Mouse (Mus musculus) adrenal gland, postnatal 25 days (tissue): ENCODE measurements around the gene Il9. TPM values are rescaled to one million over a fixed set of nuclear protein-coding genes. Genes with fewer than 3 reads are reported as not detected.

Source experiments
- DNase-seq: peaks from one replicate; pipeline ENCODE4 v3.0.0; 2021; ENCODE audit warnings: mixed read lengths
- total RNA-seq: library from RNA; stranded (reverse); gene quantifications from 2 replicates; pipeline ENCODE4 v1.2.3, GENCODE M21; 2021

The Il9 gene
- total RNA-seq, 1 experiment from 2014 or later, result not detected

DNA sequence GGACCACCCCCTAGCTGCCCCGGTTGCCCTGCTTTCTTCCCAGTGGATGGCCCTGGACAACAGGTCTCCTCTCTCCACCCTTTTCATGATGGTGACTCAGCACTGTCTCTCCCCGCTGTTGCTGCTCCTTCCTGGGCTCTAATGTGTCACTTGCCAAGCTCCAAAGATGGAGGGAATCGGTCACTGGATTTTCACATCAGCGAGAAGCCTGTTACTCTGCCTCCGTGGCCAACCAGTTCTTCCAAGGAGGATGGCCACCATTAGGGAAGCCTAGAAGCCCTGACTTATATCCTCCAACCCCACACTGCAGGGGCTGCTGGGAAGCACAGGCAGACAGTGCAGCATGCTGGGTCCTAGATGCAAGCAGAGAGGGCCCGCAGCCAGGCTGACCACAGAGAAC, 10.8 kb downstream of the Il9 start:
- DNase-seq, result no peak

DNA sequence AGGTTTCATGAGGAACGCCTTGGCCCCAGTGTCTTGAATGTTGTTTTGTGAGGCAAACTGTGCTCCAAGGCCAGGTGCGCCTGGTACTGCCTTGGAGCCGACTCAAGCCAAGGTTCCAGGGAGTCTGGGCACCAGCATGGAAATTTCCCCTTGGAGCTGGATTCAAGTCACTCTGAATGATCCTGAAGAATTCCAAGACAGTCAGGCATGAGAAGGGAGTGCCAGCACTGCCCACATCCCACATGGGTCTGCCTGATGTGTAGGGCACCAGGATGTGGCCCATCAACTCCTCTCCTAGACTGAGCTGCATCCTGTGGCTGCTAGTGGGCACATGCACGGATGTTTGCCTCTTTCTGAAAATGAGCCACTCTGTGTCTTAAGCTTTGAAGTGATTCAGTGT, 13.5 kb downstream of the Il9 start:
- no peak for DNase-seq

DNA sequence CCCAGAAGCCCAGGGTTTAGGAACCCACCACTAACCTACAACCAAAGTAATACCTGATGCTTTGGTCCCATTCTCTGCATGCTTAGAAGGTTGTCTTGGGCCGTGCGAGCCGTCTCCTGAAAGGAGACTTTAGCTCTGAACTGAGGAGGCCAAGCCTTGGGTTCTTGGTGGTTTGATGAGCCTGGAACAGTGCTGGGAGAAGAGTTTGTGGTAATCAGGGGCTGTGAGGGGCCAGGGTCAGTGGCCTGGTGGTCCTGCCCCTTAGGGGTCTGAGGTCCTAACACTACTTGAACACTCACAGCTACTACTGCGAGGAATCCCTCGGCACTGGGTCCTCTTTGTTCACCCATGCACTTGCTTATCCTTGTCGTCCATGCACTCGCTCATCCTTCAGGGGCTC, 14.3 kb downstream of the Il9 start:
- DNase-seq, result no peak

DNA sequence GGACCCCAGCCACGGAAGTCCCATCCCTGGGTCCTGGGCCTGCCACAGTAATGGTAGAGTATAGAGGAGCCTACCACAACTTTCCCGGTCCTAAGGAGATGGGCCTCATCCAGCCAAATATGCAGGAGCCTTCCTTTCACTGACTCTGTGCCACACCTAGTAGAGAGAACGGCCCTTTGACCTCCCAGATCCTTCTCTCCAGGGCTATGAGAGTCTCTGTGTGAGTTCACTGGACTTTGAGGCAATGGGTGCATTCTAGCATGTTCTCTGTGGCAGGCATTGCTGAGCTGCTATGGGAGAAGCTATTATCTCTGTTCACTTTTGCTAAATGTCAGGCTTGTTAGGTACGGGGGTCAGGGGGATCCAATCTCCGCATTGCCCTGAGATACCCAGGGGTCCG, 18.3 kb downstream of the Il9 start:
- DNase-seq, result no peak

DNA sequence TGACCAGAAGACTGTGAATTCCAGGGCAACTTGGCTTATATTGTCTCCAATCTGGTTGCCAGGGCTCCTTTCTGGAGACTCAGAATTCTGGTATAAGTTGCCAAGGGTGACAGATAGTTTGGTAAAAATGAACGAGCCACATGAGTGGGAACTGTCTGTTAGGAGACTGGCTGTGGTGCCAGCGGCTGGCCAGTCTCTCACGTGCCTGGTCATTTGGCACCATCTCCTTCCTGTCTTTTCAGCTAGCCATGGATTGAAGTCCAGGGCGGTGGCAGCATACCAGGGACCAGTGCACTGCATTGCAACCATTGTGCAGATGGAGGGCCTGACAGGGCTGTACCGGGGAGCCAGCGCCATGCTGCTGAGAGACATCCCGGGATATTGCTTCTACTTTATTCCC, 18.8 kb downstream of the Il9 start:
- no peak for DNase-seq

DNA sequence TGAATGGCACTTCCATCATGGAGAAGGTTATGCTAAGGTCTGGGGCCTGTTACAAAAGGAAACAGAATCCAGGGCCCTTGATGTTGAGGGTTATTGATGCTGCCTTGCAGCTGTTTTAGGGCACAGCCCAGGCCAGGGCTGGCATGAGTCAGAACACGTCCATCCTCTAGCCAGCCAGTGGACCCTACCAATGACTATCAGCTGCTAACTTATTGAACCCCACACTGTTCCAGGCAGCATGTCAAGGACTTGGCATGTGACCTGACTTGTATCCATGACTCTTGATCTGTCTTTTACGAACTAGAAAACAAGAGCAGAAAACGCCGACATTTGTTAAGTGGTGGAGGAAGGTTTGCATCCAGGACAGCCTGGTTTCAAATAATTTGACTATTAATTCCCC, 19.3 kb downstream of the Il9 start:
- no peak for DNase-seq

DNA sequence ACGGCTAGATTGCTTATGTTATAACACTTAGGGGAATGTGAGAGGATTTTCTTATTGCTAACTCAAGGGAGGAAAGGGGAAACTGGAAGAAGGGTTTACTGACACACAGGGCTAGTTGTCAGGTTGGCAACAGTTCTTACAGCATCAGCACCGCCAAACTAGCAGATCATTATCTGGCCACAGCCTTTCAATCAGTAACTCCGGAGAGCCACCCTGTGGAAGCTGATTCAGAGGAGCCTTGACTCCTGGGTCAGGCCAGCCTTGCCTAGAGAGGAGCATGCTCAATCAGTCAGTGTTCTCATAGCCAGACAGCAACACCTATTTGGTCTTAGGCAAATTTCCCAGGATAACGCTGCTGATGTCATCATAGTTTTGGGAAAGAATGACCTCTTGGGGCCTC, 20.6 kb downstream of the Il9 start:
- no peak for DNase-seq

DNA sequence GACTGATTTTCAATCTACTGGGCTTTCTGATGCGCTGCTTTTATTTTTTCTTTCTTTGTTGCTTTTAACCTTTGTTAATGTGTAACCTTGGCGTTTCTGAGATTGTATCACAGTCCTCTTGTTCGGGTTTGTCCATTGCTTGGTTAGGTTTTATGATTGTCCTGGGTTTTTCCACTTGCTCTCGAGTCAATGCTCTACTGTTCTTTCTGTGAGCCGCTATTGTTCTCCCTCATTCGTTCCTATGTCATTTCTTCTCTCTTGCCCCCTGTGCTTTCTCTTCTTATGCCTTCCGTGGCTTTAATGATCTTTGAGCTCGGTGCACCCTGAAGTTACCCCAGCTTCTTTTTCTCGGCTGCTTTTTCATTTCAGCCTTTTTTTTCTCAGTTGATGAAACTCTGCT, 24.0 kb downstream of the Il9 start:
- no peak for DNase-seq

DNA sequence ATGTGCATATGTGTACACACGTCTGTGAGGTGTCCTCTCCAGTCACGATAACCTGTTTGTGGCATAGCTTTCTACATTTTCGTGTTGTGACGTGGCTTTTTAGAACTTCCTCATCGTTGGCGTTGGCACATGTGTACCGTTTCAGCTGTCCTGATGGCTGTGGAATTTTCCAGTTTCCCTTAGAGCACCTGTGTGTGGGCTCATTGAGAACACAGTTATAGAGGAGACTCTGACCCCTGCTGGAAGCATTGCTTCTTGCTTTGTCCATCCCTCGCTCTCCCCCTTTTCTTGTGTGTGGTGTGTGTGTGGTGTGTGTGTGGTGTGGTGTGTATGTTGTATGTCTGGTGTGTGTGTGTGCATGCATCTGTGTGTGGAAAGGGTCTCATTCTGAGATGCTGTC, 32.0 kb downstream of the Il9 start:
- DNase-seq, result no peak

DNA sequence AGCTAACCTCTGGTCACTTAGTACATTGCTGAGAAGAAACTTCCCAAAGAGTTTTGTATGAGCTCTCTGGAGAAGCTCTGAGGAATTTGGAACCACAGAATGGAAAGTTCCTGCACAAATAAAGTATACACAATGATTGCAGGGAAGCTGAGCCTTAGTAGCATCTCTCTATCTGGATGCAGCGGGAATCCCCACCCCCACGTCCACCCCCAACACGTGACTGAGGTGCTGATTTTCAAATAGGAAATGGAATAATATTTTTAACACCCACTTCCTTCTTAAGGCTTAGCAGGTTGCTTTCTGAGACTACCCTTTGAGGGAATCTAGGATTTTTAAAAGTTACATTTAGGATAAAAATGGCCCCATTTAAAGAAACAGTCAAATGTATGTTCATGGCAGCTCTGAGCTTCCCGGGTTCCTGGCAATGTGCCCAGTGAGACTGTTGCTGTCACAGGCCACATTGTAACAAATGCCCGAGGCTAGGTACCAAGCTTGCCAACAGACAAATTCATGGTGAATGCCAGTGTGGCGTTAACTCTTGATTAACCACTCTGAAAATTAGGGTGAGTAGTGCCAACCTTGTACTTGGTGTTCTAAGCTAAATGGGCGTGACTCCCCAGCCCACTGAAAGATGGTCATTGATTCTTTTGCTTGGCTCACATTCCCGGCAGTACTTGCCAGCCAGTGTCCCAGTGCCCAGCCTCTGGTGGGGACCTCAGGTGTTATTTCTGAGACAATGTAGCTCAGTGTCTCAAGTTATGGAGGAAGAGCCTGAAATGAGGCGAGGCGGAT, 32.6 kb downstream of the Il9 start:
- peak; percentile 29 for DNase-seq

DNA sequence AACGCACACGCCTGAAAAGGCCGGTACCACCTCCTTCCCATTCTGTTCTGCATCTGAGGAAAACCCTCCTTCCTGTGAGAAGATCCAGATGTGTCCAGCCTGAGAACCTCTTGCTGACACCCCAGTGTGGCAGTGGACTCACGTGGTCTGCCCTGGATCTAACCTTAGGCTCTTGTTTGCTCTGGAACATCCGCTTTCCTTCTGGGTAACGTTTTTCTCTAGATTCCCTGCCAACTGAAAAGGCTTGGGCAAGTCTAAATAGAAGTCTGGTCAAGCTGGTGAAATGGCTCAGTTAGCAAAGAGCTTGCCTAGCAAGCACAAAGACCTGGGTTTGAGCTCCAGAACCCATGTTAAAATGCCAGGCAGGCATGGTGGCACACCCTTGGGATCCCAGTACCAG, 37.0 kb downstream of the Il9 start:
- no peak for DNase-seq

DNA sequence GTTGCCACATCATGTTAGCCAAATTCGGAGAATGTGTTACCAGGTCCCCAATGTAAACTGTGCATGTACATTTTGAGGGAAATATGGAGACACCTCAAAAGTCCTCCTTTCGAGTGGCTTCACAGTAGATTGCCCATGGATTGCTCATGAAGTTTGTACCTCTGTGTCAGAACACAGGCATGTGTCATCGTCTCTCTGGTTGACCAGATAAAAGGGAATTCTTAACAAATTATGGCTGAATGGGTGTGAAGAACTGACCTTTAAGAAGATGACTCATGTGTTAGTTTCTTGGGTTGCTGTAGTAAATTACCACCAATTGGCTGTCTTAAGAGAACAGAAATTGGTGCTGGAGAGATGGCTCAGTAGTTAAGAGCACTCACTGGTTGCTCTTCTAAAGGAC, 37.9 kb downstream of the Il9 start:
- DNase-seq, result no peak

DNA sequence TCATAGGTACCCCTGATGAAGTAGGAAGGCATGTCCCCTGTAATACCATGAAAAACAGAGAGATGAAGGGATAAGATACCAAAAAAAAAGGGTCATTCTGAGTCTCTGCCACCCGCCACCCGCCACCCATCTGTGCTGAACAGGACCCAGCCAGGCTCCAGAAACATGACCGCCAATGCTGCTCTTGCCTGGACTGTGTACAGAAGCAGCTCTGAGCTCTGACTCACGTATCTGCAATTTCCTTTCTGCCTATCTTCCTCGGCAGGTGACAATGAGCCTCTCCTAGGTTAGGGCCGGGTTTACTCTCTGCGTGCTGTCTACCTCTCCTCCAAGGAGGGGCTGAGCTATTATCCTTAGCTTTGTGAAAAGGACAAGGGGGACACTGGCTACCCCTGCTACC, 38.6 kb downstream of the Il9 start:
- DNase-seq, result no peak

DNA sequence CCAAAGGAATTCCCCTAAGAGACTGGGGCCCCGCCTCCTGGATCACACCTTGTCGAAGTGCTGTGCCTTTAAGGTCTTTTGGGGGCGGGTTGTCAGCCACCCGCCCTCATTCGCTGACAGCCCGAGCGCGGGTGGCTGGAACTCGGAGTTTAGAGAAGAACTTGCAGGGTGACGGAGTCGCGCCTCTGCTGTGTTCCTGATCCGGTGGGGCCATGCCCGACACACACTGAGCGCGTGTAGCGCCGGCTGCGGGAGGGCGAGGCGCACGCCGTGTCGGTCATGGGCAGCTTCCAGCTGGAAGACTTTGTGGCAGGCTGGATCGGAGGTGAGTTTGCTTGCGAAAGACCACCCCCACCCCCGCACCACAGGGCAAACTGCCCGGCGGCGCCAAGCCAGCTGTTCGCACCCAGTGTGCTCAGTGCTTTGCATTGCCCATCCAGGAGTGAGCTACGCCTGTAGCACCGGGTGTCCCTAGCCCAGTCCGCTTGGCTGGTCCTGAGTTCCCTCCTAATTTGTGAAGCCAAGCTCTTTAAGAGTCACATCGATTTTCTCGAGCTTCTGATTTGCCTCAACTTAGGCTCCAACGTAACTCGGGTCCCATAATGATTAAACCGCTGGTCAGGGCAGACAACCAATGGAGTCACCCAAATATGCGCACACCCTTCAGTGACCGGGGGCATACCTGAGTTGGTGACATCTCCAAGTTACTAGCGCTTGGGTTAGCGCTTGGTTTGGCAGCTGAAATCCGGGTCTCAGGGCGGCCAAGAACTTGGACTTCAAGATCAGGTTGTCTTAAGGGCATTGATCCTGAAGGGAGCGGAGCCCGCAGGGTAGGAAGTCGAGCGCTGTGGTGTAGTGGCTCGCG, 43.6 kb downstream of the Il9 start, which contains the start of gene Slc25a48:
Gene Slc25a48 (plus strand): TSS at position 145 of the 865 bp plus-strand sequence.
- peak; percentile 56 for DNase-seq

DNA sequence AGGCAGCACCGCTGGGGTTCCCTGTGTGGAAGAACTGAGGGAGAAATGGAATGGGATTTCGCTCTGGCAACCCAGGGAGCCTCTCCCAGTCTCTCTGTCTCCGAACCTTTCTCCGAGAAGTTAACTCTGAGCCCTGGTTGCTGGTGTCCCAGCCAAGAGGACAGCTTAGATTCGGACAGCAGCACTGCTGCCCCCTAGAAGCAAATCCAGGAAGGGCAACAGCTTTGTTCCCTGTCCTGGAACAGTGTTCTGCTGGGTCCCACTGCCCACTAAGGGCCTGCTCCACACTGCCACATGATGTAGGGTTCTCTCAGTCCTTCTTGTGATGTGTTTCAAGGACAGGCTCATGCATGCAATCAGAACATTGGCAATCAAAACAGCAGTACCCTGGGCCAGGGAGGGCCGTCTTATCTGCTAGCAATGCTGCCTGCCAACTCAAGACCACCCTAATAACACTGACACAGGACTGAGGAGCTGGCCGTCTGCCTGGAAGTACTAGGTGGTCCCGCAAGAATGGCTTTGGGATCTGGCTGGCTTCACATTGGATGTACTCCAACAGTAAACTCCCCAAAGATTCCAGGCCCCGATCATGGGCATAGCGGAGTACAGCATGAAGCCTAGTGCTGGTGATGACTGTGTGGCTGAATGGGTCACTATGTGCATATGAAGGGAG, 46.3 kb downstream of the Il9 start:
- no peak for DNase-seq

DNA sequence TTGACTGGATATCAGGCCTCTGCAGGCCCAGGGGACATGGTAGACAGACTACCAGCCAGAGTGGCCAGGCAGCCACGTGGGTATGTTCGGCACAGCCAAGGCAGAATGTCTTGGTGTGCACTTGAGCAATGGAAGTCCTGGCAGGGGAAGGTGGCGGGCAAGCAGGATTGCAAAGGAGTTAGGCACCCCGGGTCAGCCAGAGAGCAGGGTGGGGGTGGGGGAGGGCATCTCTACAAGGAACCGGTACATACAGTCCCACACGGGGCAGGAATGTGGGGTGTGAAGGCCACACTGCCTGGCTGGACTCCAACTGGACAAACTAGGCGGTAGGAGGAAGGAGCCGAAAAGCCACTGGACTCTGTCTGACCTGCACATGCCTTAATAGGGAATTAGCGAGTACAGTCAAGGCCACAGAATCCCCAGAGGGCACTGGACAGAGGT, 47.7 kb downstream of the Il9 start:
- DNase-seq, result peak; percentile 44

DNA sequence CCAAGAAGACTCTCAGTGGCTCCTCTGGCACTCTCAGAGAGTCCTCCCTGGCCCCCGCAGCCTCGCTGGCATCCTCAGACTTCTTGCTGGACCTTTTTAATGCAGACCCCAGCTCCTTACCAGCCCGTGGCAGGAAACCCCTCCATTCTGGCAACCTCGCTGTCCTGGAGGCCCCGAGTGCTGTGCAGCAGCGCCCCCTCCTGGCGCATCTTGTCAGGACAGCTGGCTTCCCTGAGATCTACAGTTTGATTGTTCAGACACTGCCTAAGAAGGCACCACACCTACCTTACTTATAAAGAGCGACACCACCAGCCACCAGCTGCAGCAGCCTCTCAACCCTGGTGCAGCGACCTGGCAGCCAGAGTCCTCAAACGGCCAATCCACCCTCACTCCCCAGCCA, 48.6 kb downstream of the Il9 start:
- peak; percentile 59 for DNase-seq

DNA sequence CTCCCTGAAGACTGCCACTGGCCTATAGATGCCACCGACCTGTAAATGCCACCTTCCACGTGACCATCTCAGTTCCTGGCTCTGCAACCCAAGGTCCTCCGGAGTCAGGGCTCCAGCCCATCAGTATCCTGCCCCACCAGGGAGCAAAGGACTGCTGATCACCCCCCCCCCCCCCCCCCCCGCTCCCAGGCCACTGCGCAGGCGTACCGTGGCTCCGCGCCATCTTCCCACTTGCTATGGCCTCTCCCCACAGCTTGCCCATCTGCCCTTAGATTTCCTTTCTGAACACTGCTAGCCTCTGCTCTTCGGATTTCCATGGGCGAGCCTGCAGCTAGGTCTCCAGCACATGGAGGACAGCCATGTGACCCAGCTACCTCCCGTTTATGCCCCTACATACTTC, 49.5 kb downstream of the Il9 start:
- DNase-seq, result no peak

Other genes with a start within 250 kb of the Il9 start
- not detected in 2 replicates for gene Neurog1, start 230.1 kb downstream of the Il9 start, total RNA-seq
- gene Cxcl14, start 185.7 kb downstream of the Il9 start, total RNA-seq, result 29.4 and 36.9 TPM in 2 replicates
- gene Gm3045, start 55.7 kb downstream of the Il9 start, total RNA-seq, result not detected in 2 replicates
- 1.7 and 2.0 TPM in 2 replicates for gene Slc25a48, start 43.9 kb downstream of the Il9 start, total RNA-seq
- gene Fbxl21, start 40.2 kb upstream of the Il9 start, total RNA-seq, result 2.3 and 5.6 TPM in 2 replicates
- gene Lect2, start 66.3 kb upstream of the Il9 start, total RNA-seq, result 0.39 and 1.2 TPM in 2 replicates
- 26.5 and 32.9 TPM in 2 replicates for gene Tgfbi, start 127.3 kb upstream of the Il9 start, total RNA-seq
- 55.5 and 75.5 TPM in 2 replicates for gene Smad5, start 220.8 kb upstream of the Il9 start, total RNA-seq